Mouse (Mus musculus) liver, embryonic 14.5 days (tissue): ENCODE results near the gene Myl6b.

Experiments used
- CTCF ChIP-seq: IDR thresholded peaks from 2 replicates; pipeline ENCODE4 v1.5.1; 2016; ENCODE audit warnings: antibody characterized with exemption, low read depth, control low read depth
- EP300 ChIP-seq: IDR thresholded peaks from 2 replicates; pipeline ENCODE4 v1.6.1; 2016; ENCODE audit warnings: antibody characterized with exemption, low read depth

- TF ChIP-seq CTCF (no peak), EP300 (no peak)
Observed at GRCm38 (mm10) chr10:128491495-128491894, 7.0 kb downstream of the Myl6b start.
